Mouse (Mus musculus): ENCODE measurements around the gene Arid1b. TPM values are rescaled to one million over a fixed set of nuclear protein-coding genes. Genes with fewer than 3 reads are reported as not detected.

Gene Arid1b
- 55.0 TPM for polyA plus RNA-seq (2017; shearing (Covaris generic))

DNA sequence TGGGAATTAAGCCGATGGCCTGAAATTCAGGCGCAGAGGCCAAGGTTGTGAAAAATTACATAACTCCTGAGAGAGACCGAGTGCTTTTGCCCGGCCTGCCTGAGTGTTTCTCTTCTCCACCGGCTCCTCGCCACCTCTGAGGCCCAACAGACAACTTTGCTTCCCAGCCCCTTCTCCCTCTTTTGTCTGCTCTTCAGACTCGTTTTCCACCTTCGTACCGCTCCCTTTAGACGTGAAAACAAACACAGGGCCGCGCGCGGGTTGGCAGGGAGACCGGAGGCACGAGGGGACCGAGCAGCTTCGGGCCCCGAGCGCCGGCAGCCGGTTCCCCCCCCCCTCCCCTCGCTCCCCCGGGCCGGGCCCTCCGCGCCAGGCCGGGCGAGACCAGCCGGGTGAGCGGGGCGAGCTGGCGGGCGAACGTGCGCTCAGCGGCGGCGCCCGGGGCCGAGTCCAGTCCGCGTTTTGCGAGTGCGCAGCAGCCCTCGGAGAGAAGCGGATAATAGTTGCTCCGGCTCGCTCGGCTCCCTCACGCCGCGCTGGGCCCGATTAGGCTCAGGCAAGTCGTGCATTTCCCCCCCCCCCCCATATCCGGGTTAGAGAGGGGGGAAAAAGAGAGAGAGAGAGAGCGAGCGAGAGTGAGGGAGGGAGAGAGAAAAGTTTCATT, at the start of gene Arid1b:
Arid1b (plus strand) TSS at position 493 of the 664 bp plus-strand sequence.

Data from effector memory CD4-positive, alpha-beta T cell, adult 5 months (primary cell).